Mouse (Mus musculus) liver, adult 2 months (tissue): ENCODE data around the gene Helz. TPM values are rescaled to one million over a fixed set of nuclear protein-coding genes. Genes with fewer than 3 reads are reported as not detected.

Source experiments
- DNase-seq: peaks from one replicate; pipeline ENCODE4 v3.0.0-alpha.2; 2011; ENCODE audit warnings: low read depth, low spot score; ENCODE audit errors: extremely low read depth
- H3K27ac ChIP-seq: fragments of 200-500 bp; replicated peaks from 2 replicates; pipeline ENCODE4 v1.5.1; 2012; ENCODE audit warnings: low read depth, mild to moderate bottlenecking, control low read depth, inconsistent platforms, low read length; ENCODE audit not compliant: insufficient read depth
- H3K27me3 ChIP-seq: fragments of 200-500 bp; 2 replicates; pipeline ENCODE4 v1.6.1; 2012; ENCODE audit warnings: mild to moderate bottlenecking, moderate library complexity, low read length, inconsistent platforms; ENCODE audit not compliant: control insufficient read depth, insufficient read depth
- H3K36me3 ChIP-seq: fragments of 200-500 bp; 2 replicates; pipeline ENCODE4 v1.6.1; 2012; ENCODE audit warnings: low read length, inconsistent platforms; ENCODE audit not compliant: control insufficient read depth, insufficient read depth
- H3K4me1 ChIP-seq: fragments of 200-500 bp; 2 replicates; pipeline ENCODE4 v1.6.1; 2011; ENCODE audit warnings: low read length; ENCODE audit not compliant: control insufficient read depth, insufficient read depth
- H3K4me3 ChIP-seq: fragments of 200-500 bp; 2 replicates; pipeline ENCODE4 v1.5.1; 2011; ENCODE audit warnings: low read depth, mild to moderate bottlenecking, control low read depth, low read length, moderate library complexity; ENCODE audit not compliant: insufficient read depth
- H3K79me2 ChIP-seq: fragments of 200-500 bp; 2 replicates; pipeline ENCODE4 v1.6.1; 2012; ENCODE audit warnings: inconsistent platforms, mild to moderate bottlenecking, low read length, moderate library complexity; ENCODE audit not compliant: control insufficient read depth, insufficient read depth
- H3K9ac ChIP-seq: fragments of 200-500 bp; 2 replicates; pipeline ENCODE4 v1.6.1; 2012; ENCODE audit warnings: low read depth, mild to moderate bottlenecking, control low read depth, inconsistent platforms, low read length
- CTCF ChIP-seq: fragments of 200-500 bp; IDR thresholded peaks from 2 replicates; pipeline ENCODE4 v1.5.1; 2011; ENCODE audit warnings: low read depth, low read length, control low read depth
- POLR2A ChIP-seq: fragments of 200-500 bp; IDR thresholded peaks from 2 replicates; pipeline ENCODE4 v1.6.1; 2011; ENCODE audit warnings: low read length, control low read depth; ENCODE audit not compliant: insufficient read depth; ENCODE audit errors: extremely low read depth
- WGBS: fragments of 180-500 bp; shearing (Covaris S2); methylation state at CpG from one replicate; pipeline ENCODE4 v1.1.7; 2018; 5-methylcytosine and 5-hydroxymethylcytosine counted together
- polyA plus RNA-seq: library from polyadenylated mRNA; depleted of rRNA; stranded (reverse); fragments of >200 nt; gene quantifications from 2 replicates; pipeline ENCODE4 v1.2.3, GENCODE M21; 2012
- total RNA-seq: library from RNA; depleted of rRNA; stranded (reverse); fragments of >200 nt; gene quantifications from 2 replicates; pipeline ENCODE4 v1.2.3, GENCODE M21; 2014

Helz gene
- total and polyA plus RNA-seq, 2 experiments, result 5.3 to 6.4 TPM

DNA sequence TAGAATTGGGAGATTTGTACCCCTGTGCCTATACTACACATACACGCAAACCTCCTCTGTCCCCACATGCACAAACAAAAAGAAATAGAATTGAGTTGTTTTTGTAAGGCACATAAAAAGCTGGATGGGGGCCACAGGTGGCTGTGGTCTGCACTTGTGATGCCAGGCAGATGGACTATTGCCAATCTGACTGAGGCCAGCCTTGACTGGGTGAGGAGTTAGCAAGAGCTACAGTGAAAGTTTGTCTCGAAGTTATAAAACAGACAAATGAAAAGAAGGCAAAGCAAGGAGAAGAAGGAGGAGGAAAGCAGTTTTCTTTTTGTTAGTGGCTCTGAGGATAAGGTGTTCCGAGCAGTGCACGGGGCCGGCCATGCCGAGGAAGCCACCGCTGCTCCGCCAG lies 82.2 kb downstream of the Helz start:
- H3K27me3 ChIP-seq, result no peaks in the 10 kb centered on the region
- no peak overlapping the region for H3K27ac ChIP-seq
- TF ChIP-seq POLR2A (no peak), CTCF (no peak)
- no peak overlapping the region for H3K4me3 ChIP-seq
- no peaks in the 10 kb centered on the region for H3K79me2 ChIP-seq
- DNase-seq, result no peak
- H3K9ac ChIP-seq, result no peak overlapping the region
- no peaks in the 10 kb centered on the region for H3K4me1 ChIP-seq
- 95% methylated on average over 8 of the region's 8 CpGs for WGBS
- peaks cover 21% of the 10 kb centered on the region; the same call in 1 of the 2 replicates for H3K36me3 ChIP-seq

DNA sequence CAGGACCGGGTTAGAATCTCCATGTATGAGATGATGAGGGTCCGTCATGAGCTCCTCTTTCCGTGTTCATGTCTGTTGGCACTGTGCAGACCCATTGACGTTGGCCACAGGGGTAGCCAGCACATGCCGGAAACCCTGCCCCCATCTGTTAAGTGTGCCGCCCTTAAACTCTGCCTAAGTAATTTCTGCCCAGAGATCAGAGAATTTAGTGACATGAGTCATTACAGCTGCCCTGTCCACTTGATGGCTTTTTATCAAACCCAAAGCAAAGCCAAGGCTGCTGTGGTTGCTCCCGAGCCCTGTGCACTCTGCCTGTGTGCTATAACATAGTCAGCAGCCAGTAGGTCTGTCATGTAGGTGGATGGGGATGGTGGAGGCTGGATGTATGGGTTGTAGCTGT lies 83.4 kb downstream of the Helz start:
- H3K36me3 ChIP-seq, result peaks cover 29% of the 10 kb centered on the region
- H3K4me3 ChIP-seq, result no peak overlapping the region
- 95% methylated on average over 7 of the region's 7 CpGs for WGBS
- no peak overlapping the region for H3K9ac ChIP-seq
- no peaks in the 10 kb centered on the region for H3K4me1 ChIP-seq
- no peak overlapping the region for H3K27ac ChIP-seq
- TF ChIP-seq POLR2A (no peak), CTCF (no peak)
- no peak for DNase-seq
- no peaks in the 10 kb centered on the region for H3K79me2 ChIP-seq
- H3K27me3 ChIP-seq, result no peaks in the 10 kb centered on the region

DNA sequence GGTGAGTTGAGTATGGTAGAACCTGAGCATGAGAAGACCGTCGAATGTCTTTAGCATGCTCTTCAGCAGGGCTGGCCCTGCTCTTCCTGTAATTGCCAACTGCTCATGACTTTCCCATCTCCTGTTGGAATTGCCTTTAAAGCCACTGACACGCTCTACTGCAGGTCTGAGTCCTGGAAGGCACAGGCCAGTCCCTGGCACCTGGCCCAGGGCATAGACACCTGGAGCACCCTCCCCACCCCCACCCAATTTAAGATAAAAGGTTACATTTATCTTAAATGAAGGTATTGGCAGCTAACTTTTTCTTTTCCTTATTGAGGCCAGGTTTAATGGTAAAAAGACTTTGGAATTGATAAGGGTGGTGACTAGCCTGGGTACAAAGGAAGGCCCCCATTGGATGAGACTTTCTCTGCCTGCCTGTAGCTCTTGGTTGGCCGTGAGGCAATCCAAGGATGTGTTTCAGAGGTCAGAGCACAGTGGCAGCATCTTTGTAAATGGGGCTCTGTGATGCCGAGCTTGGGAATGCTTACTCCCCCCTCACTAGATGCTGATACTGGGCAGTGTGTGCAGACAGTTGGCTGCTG lies 85.9 kb downstream of the Helz start:
- Histone ChIP-seq H3K4me3 (no peak overlapping the region), H3K36me3 (peaks cover 34% of the 10 kb centered on the region), H3K9ac (no peak overlapping the region), H3K27ac (no peak overlapping the region), H3K27me3 (no peaks in the 10 kb centered on the region), H3K79me2 (no peaks in the 10 kb centered on the region; the same call in 1 of the 2 replicates), H3K4me1 (no peaks in the 10 kb centered on the region)
- TF ChIP-seq CTCF, result no peak
- no peak for TF ChIP-seq POLR2A
- no peak for DNase-seq
- whole genome bisulfite sequencing, result 95% methylated on average over 5 of the region's 5 CpGs

GRCm38 (mm10) chr11:107638137-107638536 lies 90.4 kb downstream of the Helz start:
- DNase-seq, result no peak
- 86% methylated on average over 5 of the region's 5 CpGs for WGBS
- Histone ChIP-seq H3K27ac (no peak overlapping the region), H3K9ac (no peak overlapping the region), H3K79me2 (no peaks in the 10 kb centered on the region; the same call in 1 of the 2 replicates), H3K4me3 (no peak overlapping the region), H3K27me3 (no peaks in the 10 kb centered on the region), H3K36me3 (peaks cover 42% of the 10 kb centered on the region), H3K4me1 (no peaks in the 10 kb centered on the region)
- TF ChIP-seq CTCF, result no peak
- TF ChIP-seq POLR2A, result no peak

- no peak overlapping the region for H3K9ac ChIP-seq
- H3K27ac ChIP-seq, result no peak overlapping the region
- no peaks in the 10 kb centered on the region; the same call in 1 of the 2 replicates for H3K79me2 ChIP-seq
- H3K27me3 ChIP-seq, result no peaks in the 10 kb centered on the region
- TF ChIP-seq POLR2A, result no peak
- no peak for TF ChIP-seq CTCF
- peaks cover 41% of the 10 kb centered on the region for H3K36me3 ChIP-seq
- H3K4me3 ChIP-seq, result no peak overlapping the region
- no peak for DNase-seq
- 93% methylated on average over 2 of the region's 2 CpGs for WGBS
- H3K4me1 ChIP-seq, result no peaks in the 10 kb centered on the region
These were observed 91.9 kb downstream of the Helz start for GRCm38 (mm10) chr11:107639657-107640056.

GRCm38 (mm10) chr11:107644461-107644860 lies 96.7 kb downstream of the Helz start:
- no peak for TF ChIP-seq CTCF
- no peak for TF ChIP-seq POLR2A
- Histone ChIP-seq H3K27ac (no peak overlapping the region), H3K4me1 (no peaks in the 10 kb centered on the region), H3K4me3 (no peak overlapping the region), H3K9ac (no peak overlapping the region), H3K36me3 (peaks cover 26% of the 10 kb centered on the region), H3K27me3 (no peaks in the 10 kb centered on the region), H3K79me2 (no peaks in the 10 kb centered on the region; the same call in 1 of the 2 replicates)
- 97% methylated on average over 4 of the region's 4 CpGs for WGBS
- no peak for DNase-seq
